Mouse (Mus musculus): ENCODE data around the gene Olfr822.
"Not testable (repeated sequence)": the region's sequence is repeated elsewhere in the genome, so short reads cannot be mapped to it uniquely, and the experiment has no call there.

Olfr822 gene

GRCm38 (mm10) chr10:130070910-130071309 is at the start of gene Olfr822:
Gene Olfr822, plus strand, starts transcription at chr10:130071210.
- DNase-seq, result no peak

DNA sequence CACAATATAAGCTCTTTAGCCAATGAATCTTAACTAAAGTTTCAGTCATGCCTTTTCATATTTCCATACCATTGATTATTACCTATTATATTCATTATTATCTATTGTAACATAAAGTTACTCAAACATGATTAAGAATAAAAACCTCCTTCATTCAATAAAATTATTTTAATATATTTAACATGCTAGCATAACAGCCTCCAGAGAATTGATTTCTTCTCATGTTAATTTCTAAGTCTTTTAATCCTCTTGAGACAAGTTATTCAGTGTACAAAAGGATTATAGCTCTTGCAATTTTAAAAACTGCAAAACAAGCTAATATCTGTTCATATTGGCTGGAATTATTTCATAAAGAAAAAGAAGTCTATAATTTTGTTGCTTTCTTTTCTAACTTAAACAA is 41.0 kb upstream of the Olfr822 start, which contains the start of gene Olfr821:
Gene Olfr821 (plus strand): TSS at position 301 of the 400 bp plus-strand sequence.
- DNase-seq, result no peak

DNA sequence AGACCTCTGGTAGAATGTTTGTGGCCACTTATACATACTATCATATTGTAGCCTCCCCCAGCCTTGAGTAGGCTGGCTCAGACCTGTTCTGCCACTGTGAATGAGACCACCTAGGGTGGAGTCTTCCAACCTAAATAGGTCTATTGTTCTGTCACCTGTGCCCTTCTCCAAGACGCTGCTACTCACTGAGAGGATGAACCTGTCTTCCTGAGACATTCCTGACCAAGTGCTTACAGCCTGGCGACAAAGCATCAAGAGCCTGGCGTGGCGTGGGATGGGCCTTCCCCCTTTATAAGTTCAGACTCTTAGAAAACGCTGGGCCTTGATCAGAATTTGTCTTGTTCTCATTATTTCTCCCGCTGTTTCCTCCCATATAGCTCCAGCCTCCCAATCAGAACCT is 33.9 kb upstream of the Olfr822 start:
- no peak for DNase-seq

DNA sequence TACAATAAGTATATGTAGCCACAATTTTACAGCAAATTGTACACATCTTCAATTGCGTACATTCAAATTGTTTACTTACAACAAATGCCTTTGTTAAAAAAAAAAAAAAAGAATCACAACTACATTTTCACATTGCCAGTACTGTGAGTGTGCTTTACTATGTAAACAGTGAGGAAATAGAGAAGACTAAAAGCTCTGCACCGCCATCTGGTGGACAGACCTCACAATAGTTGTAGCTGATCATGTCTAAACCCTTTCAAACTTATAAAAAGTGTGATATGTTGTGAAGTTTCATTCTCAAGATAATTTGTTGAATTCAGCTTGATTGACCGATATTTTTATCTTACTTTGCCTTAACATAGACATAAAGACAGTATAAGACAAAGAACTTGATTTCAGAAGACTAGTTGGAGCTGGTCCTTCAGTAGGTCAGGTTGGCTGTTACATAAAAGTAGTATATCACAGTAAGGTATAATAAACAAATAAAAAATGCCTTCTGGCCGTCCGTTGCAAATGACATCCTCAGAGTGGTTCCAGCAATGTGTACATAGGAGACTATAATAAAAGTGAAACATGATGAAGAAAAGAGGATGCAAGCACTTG is 21.9 kb downstream of the Olfr822 start:
- peak; percentile 18 to 81 for DNase-seq

GRCm38 (mm10) chr10:130096104-130096503 is 25.1 kb downstream of the Olfr822 start:
- peak in 1 of 2 experiments; percentile 10 for DNase-seq

- not testable (repeated sequence) for DNase-seq
Measured at GRCm38 (mm10) chr10:130115283-130115682, 44.3 kb downstream of the Olfr822 start, which contains the start of gene Olfr823. Gene Olfr823, minus strand, starts transcription at chr10:130115383.

GRCm38 (mm10) chr10:130116045-130116444 is 45.0 kb downstream of the Olfr822 start:
- not testable (repeated sequence) for DNase-seq
